Mouse (Mus musculus) heart, adult 2 months (tissue): ENCODE measurements at regions not wholly inside any gene's neighbourhood (a gene's known extent, or its start where the extent isn't known, plus 50 kb on each side); places are given as distances from the start of the nearest gene placed in this dataset.

Source experiments
- DNase-seq, 2 experiments: peaks; one replicate each; pipeline ENCODE4 v3.0.0; 2021
- H3K27ac ChIP-seq: fragments of 200-600 bp; 2 replicates; pipeline ENCODE4 v1.8.1; 2022
- H3K27me3 ChIP-seq: fragments of 200-500 bp; 2 replicates; pipeline ENCODE4 v1.6.1; 2012; ENCODE audit warnings: mild to moderate bottlenecking, low read length, inconsistent platforms, mixed read lengths; ENCODE audit not compliant: control insufficient read depth, insufficient read depth
- H3K36me3 ChIP-seq: fragments of 200-500 bp; 2 replicates; pipeline ENCODE4 v1.6.1; 2012; ENCODE audit warnings: low read length, inconsistent platforms; ENCODE audit not compliant: control insufficient read depth, insufficient read depth
- H3K4me1 ChIP-seq: fragments of 200-500 bp; 2 replicates; pipeline ENCODE4 v1.6.1; 2011; ENCODE audit warnings: low read length; ENCODE audit not compliant: control insufficient read depth, insufficient read depth
- H3K4me3 ChIP-seq: fragments of 200-600 bp; 2 replicates; pipeline ENCODE4 v1.8.1; 2022
- H3K79me2 ChIP-seq: fragments of 200-500 bp; replicated peaks from 2 replicates; pipeline ENCODE4 v1.6.1; 2012; ENCODE audit warnings: mild to moderate bottlenecking, inconsistent platforms, low read length, moderate library complexity, mixed read lengths; ENCODE audit not compliant: control insufficient read depth, insufficient read depth
- H3K9ac ChIP-seq: fragments of 200-500 bp; 2 replicates; pipeline ENCODE4 v1.6.1; 2012; ENCODE audit warnings: low read depth, mild to moderate bottlenecking, control low read depth, inconsistent platforms, low read length, mixed read lengths
- CTCF ChIP-seq: fragments of 200-600 bp; IDR thresholded peaks from 2 replicates; pipeline ENCODE4 v1.8.1; 2022; ENCODE audit warnings: antibody characterized with exemption, mild to moderate bottlenecking, moderate library complexity
- EP300 ChIP-seq: fragments of 200-500 bp; IDR thresholded peaks from 2 replicates; pipeline ENCODE4 v1.6.1; 2011; ENCODE audit warnings: low read depth, low read length, control low read depth; ENCODE audit not compliant: insufficient read depth
- POLR2A ChIP-seq: fragments of 200-500 bp; IDR thresholded peaks from 2 replicates; pipeline ENCODE4 v1.6.1; 2011; ENCODE audit warnings: mild to moderate bottlenecking, low read depth, low read length, control low read depth; ENCODE audit not compliant: insufficient read depth
- WGBS: fragments of 180-500 bp; shearing (Covaris S2); methylation state at CpG from one replicate; pipeline ENCODE4 v1.1.7; 2018; 5-methylcytosine and 5-hydroxymethylcytosine counted together
- intact Hi-C: fragments of 180-260 bp; cut with DNase I; formaldehyde crosslinking; loops from one replicate; pipeline ENCODE4 v1.15.1; 2025

DNA sequence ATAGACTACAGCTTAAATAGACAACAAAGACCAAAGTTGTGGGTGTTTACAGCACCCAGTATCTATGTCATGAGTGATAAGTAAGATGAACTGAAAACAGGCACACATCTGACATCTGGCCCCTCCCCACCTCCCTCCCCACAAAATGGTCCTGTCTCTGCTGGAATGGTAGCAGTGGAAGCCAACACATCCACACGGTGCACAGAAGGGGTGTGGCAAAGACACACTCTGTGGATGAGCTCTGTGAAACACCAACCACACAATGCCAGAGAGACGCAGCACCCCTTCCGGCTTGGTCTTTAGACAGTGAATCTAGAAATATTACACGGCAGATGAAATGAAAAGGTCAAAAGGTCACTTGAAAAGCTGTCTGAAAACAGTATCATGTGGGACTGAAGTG, 85.6 kb downstream of the Fgf18 start:
- Histone ChIP-seq H3K9ac (no peak overlapping the region), H3K79me2 (no peaks in the 10 kb centered on the region), H3K4me3 (no peak overlapping the region), H3K27me3 (no peaks in the 10 kb centered on the region), H3K36me3 (no peaks in the 10 kb centered on the region), H3K4me1 (no peaks in the 10 kb centered on the region), H3K27ac (no peak overlapping the region)
- WGBS = 80% methylated on average over 4 of the region's 4 CpGs
- TF ChIP-seq POLR2A (no peak), CTCF (no peak), EP300 (no peak)
- DNase-seq = no peak
- intact Hi-C loops = no loop called here

DNA sequence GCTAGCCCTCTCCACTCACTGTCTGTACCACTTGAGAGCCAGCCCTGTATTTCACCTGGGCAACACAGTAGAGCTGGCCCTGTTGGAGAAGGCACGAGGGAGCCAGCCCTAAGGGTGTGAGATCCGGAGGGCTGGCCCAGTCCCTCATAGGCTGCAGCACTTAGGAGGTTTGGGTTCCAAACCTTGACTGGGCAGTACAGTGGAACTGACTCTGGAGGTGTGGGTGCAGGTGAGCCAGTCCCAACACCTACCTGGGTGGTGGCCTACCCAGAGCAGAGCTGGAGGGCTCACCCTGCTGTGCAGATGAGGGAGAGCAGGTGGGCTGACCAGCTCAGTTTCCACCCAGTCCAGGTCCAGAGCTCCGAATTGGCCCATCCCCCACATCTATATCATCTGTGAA, 86.8 kb downstream of the Fgf18 start:
- WGBS = 55% methylated on average over 3 of the region's 3 CpGs
- H3K27me3 ChIP-seq = no peaks in the 10 kb centered on the region
- no peak for DNase-seq
- no peaks in the 10 kb centered on the region for H3K4me1 ChIP-seq
- intact Hi-C loops = no loop called here
- H3K4me3 ChIP-seq = no peak overlapping the region
- no peak for TF ChIP-seq CTCF
- no peak for TF ChIP-seq EP300
- TF ChIP-seq POLR2A = no peak
- H3K27ac ChIP-seq = no peak overlapping the region
- H3K36me3 ChIP-seq = no peaks in the 10 kb centered on the region
- H3K79me2 ChIP-seq = no peaks in the 10 kb centered on the region
- no peak overlapping the region for H3K9ac ChIP-seq

DNA sequence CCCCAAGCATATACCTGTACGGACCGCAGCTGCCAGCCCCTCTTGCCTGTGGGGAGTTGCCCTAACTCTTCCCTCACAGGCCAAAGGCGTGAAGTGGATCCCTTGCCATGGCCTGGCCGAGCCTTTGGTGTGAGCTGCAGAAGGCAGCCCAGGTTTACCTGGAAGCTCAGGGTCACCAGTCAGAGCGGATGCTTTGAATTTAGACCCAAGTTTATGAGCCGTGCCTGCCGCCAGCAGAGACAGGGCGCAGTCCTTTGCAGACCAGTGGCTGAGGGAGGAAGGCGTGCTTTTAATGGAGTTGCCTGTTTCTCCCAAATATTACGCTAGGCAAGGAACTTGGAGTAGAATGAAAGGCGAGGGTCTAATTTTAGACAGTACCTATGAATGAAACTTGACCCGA, 97.0 kb downstream of the Fgf18 start:
- TF ChIP-seq EP300 (no peak), CTCF (no peak), POLR2A (no peak)
- intact Hi-C loops = no loop called here
- H3K4me1 ChIP-seq = no peaks in the 10 kb centered on the region
- H3K27me3 ChIP-seq = no peaks in the 10 kb centered on the region
- no peaks in the 10 kb centered on the region for H3K36me3 ChIP-seq
- no peak overlapping the region for H3K4me3 ChIP-seq
- no peak for DNase-seq
- 75% methylated on average over 12 of the region's 12 CpGs for WGBS
- no peak overlapping the region for H3K27ac ChIP-seq
- no peaks in the 10 kb centered on the region for H3K79me2 ChIP-seq
- H3K9ac ChIP-seq = no peak overlapping the region

DNA sequence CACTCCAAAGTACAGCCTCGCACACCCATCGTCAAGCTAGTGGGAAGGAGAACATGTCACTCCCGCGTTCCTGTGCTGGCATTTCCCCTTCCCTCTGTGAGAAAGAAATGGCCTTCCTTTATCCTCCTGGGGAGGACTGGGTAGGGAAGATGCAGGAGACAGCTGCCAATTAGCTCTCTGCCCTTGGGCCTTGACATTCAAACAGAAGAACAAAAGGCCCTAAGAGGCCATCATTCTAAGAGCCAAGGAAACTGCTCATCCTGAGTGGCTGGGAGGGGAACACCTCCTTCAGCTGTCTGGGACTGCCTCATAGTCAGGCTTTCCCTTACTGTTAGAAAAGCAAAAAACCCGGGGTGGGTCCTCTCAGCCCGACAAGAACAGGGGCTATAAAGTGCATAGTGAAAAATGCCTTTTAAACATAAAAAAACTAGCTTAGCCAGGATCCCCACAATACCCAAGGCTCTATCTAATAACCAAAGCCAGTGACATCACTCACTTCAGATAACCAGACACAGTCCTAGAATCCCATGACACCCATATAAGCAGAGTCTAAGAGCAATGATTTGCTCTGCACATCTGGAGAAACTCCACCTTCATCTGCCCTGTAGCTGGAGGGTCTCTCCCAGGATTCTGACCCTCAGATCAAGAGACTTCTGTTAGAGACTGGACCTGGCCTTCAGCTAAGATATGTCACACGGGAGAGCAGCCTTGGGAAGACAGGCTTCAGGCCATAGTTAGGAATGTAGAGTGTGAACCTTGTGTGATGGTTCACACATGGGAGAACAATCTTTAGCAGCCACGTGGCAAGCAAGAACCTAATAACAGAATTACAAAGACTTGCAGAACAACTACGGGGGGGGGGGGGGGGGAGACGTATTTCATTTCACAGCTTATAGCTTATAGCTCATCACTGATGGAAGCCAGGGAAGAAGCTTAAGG, 107.1 kb downstream of the Fgf18 start:
- TF ChIP-seq EP300 = no peak
- TF ChIP-seq POLR2A = no peak
- Histone ChIP-seq H3K79me2 (no peaks in the 10 kb centered on the region), H3K27ac (no peak overlapping the region), H3K27me3 (no peaks in the 10 kb centered on the region), H3K36me3 (no peaks in the 10 kb centered on the region), H3K9ac (no peak overlapping the region), H3K4me3 (no peak overlapping the region), H3K4me1 (no peaks in the 10 kb centered on the region)
- WGBS = 82% methylated on average over 10 of the region's 10 CpGs
- DNase-seq = no peak
- intact Hi-C loops = no loop called here

DNA sequence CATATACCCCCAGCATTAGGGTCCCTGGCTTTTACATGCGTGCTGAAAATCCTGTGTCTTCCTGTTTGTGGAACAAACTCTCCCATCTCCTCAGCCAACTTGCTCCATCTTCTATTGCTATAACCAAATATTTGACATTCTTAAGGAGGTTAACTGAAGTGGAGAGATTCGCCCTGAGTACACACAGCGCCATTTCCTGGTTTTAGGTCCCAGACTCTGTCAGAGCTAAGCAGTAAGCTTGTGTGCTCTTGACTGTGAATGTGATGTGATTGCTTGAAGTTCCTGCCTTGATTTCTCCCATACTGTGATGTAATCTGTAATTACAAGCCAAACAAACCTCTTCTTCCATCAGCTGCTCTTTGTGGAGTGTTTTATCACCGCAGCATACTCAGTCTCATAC, 110.8 kb downstream of the Fgf18 start:
- Histone ChIP-seq H3K9ac (no peak overlapping the region), H3K27me3 (no peaks in the 10 kb centered on the region), H3K4me3 (no peak overlapping the region), H3K36me3 (no peaks in the 10 kb centered on the region), H3K79me2 (no peaks in the 10 kb centered on the region), H3K27ac (no peak overlapping the region), H3K4me1 (no peaks in the 10 kb centered on the region)
- no peak for DNase-seq
- TF ChIP-seq POLR2A = no peak
- TF ChIP-seq EP300 = no peak
- no peak for TF ChIP-seq CTCF
- 77% methylated on average over 4 of the region's 4 CpGs for WGBS
- intact Hi-C loops = no loop called here

DNA sequence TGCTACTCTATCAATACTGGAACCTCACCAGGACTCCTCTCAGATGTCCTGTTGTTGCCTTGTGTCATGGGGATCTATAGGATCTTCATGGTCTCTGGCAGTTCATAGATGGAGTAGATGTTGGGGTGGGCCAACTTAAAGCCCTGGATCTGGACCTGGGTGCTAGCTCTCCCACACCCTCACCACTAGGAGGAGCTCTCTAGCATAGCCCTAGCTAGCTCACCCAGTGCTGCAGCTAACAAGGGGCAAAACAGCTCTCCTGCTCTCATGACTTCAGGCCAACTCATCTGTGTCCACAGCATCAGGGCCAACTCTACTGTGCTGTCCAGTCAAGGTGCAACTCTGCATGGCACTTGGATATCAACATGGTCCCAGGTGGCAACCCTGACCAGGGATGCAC, 118.3 kb downstream of the Fgf18 start:
- intact Hi-C loops = loop anchor here (1.0 kb wide), 1 partner anchor 119 kb away; no protein-coding TSS in a partner anchor
- no peak overlapping the region for H3K27ac ChIP-seq
- DNase-seq = peak; percentile 18 to 29
- no peaks in the 10 kb centered on the region for H3K4me1 ChIP-seq
- no peaks in the 10 kb centered on the region for H3K36me3 ChIP-seq
- no peaks in the 10 kb centered on the region for H3K79me2 ChIP-seq
- no peaks in the 10 kb centered on the region for H3K27me3 ChIP-seq
- H3K9ac ChIP-seq = no peak overlapping the region
- no peak overlapping the region for H3K4me3 ChIP-seq
- TF ChIP-seq EP300 (no peak), POLR2A (no peak), CTCF (peak; percentile 74)
